ENCODE assay signal across 10 mouse cellular contexts in the genomic region with DNA sequence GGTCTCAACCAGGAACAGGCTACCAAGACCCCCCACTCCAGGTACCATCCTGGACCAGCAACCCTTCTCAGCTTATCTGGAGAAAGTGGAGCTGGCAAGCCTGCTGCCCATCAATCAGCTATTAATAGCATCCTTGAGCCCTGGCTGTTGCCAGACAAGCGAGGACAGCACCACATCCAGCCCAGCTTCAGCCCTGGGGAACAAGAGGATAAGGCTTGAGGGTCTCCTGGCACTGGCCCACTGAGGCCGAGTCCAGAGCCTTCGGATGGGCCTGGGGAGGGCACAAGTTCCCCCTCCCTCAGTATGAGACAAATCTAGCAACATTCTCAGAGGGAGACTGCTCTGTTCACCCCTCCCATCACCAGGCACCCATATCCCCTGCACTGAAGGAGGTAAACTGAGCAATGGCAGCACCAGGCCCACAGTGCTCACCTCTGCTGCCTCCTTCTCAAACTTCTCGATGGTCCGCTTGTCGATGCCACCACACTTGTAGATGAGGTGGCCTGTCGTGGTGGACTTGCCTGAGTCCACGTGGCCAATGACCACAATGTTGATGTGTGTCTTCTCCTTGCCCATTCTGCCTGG. TPM values are rescaled to one million over a fixed set of nuclear protein-coding genes. Genes with fewer than 3 reads are reported as not detected.
DNase-seq lines count a peak whose midpoint lies in the region; ATAC-seq and TF ChIP-seq lines count a peak whose summit lies in the region.
"Had no signal": no experiment of that assay in that cellular context is flagged by ENCODE, and none has a peak within 500 bp of the region (broad histone marks: within the 10 kb centered on the region; RNA-seq: fewer than 3 reads in every experiment).

No protein-coding gene starts in this region.

- no peaks in the 10 kb centered on the region for H3K36me3 ChIP-seq in forebrain, embryonic 15.5 days
- no peaks in the 10 kb centered on the region for H3K36me3 ChIP-seq in forebrain, embryonic 10.5 days (replicated peaks)
- H3K36me3 ChIP-seq in limb, embryonic 12.5 days = no peaks in the 10 kb centered on the region
- no peaks in the 10 kb centered on the region for H3K36me3 ChIP-seq in limb, embryonic 10.5 days
- peaks cover 38% of the 10 kb centered on the region for H3K36me3 ChIP-seq in heart, embryonic 13.5 days
- no peaks in the 10 kb centered on the region for H3K36me3 ChIP-seq in thymus, adult 2 months (ENCODE audit: control insufficient read depth, insufficient read depth, low read length)

- peak overlapping the region; percentile 70 for H3K4me2 ChIP-seq in forebrain, embryonic 15.5 days (replicated peaks)
- no peak overlapping the region for H3K4me2 ChIP-seq in limb, embryonic 12.5 days
- H3K4me2 ChIP-seq in heart, embryonic 13.5 days = peak overlapping the region; percentile 73

- TF ChIP-seq CTCF in olfactory bulb, adult 2 months (IDR thresholded peaks at IDR 0.05; ENCODE audit: insufficient read depth, low read depth, low read length) = no peak
- TF ChIP-seq CTCF in thymus, adult 2 months (IDR thresholded peaks at IDR 0.05; ENCODE audit: borderline replicate concordance, control insufficient read depth, extremely low read depth, insufficient read depth, low read length, poor library complexity) = no peak

- no peak overlapping the region for H3K9ac ChIP-seq in forebrain, embryonic 15.5 days (replicated peaks)
- 0 out of 2 replicates have a peak overlapping the region, but pooled peaks have one; percentile 34 for H3K9ac ChIP-seq in limb, embryonic 12.5 days (replicated peaks)
- H3K9ac ChIP-seq in heart, embryonic 13.5 days = peak overlapping the region; percentile 91

- no peaks in the 10 kb centered on the region for H3K27me3 ChIP-seq in forebrain, embryonic 15.5 days
- peaks cover 79% of the 10 kb centered on the region for H3K27me3 ChIP-seq in forebrain, embryonic 10.5 days (ENCODE audit: poor library complexity, severe bottlenecking)
- peaks cover 97% of the 10 kb centered on the region for H3K27me3 ChIP-seq in limb, embryonic 12.5 days
- H3K27me3 ChIP-seq in limb, embryonic 10.5 days (ENCODE audit: low read depth, poor library complexity, severe bottlenecking) = peaks cover 91% of the 10 kb centered on the region
- H3K27me3 ChIP-seq in heart, embryonic 13.5 days (replicated peaks) = peaks cover 75% of the 10 kb centered on the region
- H3K27me3 ChIP-seq in thymus, adult 2 months (ENCODE audit: control insufficient read depth, insufficient read depth, low read length) = peaks cover 14% of the 10 kb centered on the region; the same call in 1 of the 2 replicates

- no peak for TF ChIP-seq POLR2A in olfactory bulb, adult 2 months (IDR thresholded peaks at IDR 0.05; ENCODE audit: insufficient read depth, low read depth, low read length)
- no peak for TF ChIP-seq POLR2A in thymus, adult 2 months (IDR thresholded peaks at IDR 0.05; ENCODE audit: control insufficient read depth, extremely low read depth, insufficient read depth, low read length, poor library complexity)

- WGBS in forebrain, embryonic 15.5 days = 85% methylated on average over 8 of the region's 8 CpGs
- 86% methylated on average over 8 of the region's 8 CpGs for WGBS in forebrain, embryonic 10.5 days
- WGBS in limb, embryonic 12.5 days = 80% methylated on average over 8 of the region's 8 CpGs
- 82% methylated on average over 8 of the region's 8 CpGs for WGBS in limb, embryonic 10.5 days
- WGBS in heart, embryonic 13.5 days = 55% methylated on average over 8 of the region's 8 CpGs
- WGBS in olfactory bulb, adult 2 months = 63% methylated on average over 8 of the region's 8 CpGs
- WGBS in thymus, adult 2 months = 80% methylated on average over 8 of the region's 8 CpGs

- no peak for DNase-seq in forebrain, embryonic 10.5 days (ENCODE audit: extremely low spot score, low spot score)
- DNase-seq in limb, embryonic 10.5 days (ENCODE audit: low spot score) = no peak
- DNase-seq in thymus, adult 2 months = no peak
- DNase-seq in ovary, postnatal 10 days (ENCODE audit: low spot score) = no peak
- DNase-seq: lung, adult 2 months; thymus, postnatal 4 days had no signal

- no peak overlapping the region for H3K27ac ChIP-seq in forebrain, embryonic 15.5 days (replicated peaks)
- H3K27ac ChIP-seq in forebrain, embryonic 10.5 days = no peak overlapping the region
- H3K27ac ChIP-seq in limb, embryonic 12.5 days = no peak overlapping the region
- no peak overlapping the region for H3K27ac ChIP-seq in limb, embryonic 10.5 days
- peak overlapping the region; percentile 93 for H3K27ac ChIP-seq in heart, embryonic 13.5 days (replicated peaks)
- H3K27ac ChIP-seq in olfactory bulb, adult 2 months (ENCODE audit: insufficient read depth, low read depth, low read length) = no peak overlapping the region
- no peak overlapping the region for H3K27ac ChIP-seq in thymus, adult 2 months (ENCODE audit: control insufficient read depth, insufficient read depth, low read length)

- no peak overlapping the region for H3K4me3 ChIP-seq in forebrain, embryonic 15.5 days
- H3K4me3 ChIP-seq in forebrain, embryonic 10.5 days = no peak overlapping the region
- no peak overlapping the region for H3K4me3 ChIP-seq in limb, embryonic 12.5 days (replicated peaks)
- no peak overlapping the region for H3K4me3 ChIP-seq in limb, embryonic 10.5 days
- peak overlapping the region; percentile 66 for H3K4me3 ChIP-seq in heart, embryonic 13.5 days
- H3K4me3 ChIP-seq in olfactory bulb, adult 2 months (ENCODE audit: insufficient read depth, low read depth, low read length) = peak overlapping the region; percentile 75
- no peak overlapping the region for H3K4me3 ChIP-seq in thymus, adult 2 months (ENCODE audit: control insufficient read depth, insufficient read depth, low read length)

- no peak for ATAC-seq in forebrain, embryonic 15.5 days (replicated peaks)
- ATAC-seq in limb, embryonic 12.5 days (ENCODE audit: insufficient number of reproducible peaks, insufficient read depth, low FRiP score, low TSS enrichment, low read depth) = no peak
- no peak for ATAC-seq in heart, embryonic 13.5 days (ENCODE audit: extremely low read depth, insufficient number of reproducible peaks, low FRiP score, low TSS enrichment)

- no peaks in the 10 kb centered on the region for H3K9me3 ChIP-seq in forebrain, embryonic 15.5 days
- no peaks in the 10 kb centered on the region for H3K9me3 ChIP-seq in forebrain, embryonic 10.5 days
- no peaks in the 10 kb centered on the region for H3K9me3 ChIP-seq in limb, embryonic 12.5 days
- H3K9me3 ChIP-seq in limb, embryonic 10.5 days (replicated peaks) = no peaks in the 10 kb centered on the region
- no peaks in the 10 kb centered on the region for H3K9me3 ChIP-seq in heart, embryonic 13.5 days

- H3K4me1 ChIP-seq in forebrain, embryonic 15.5 days = peaks cover 52% of the 10 kb centered on the region
- H3K4me1 ChIP-seq in forebrain, embryonic 10.5 days = peaks cover 24% of the 10 kb centered on the region
- peaks cover 9% of the 10 kb centered on the region; the same call in 1 of the 2 replicates for H3K4me1 ChIP-seq in limb, embryonic 12.5 days (replicated peaks)
- H3K4me1 ChIP-seq in limb, embryonic 10.5 days = peaks cover 16% of the 10 kb centered on the region
- peaks cover 54% of the 10 kb centered on the region for H3K4me1 ChIP-seq in heart, embryonic 13.5 days
- peaks cover 61% of the 10 kb centered on the region for H3K4me1 ChIP-seq in olfactory bulb, adult 2 months (ENCODE audit: control insufficient read depth, insufficient read depth, low read length)
- H3K4me1 ChIP-seq in thymus, adult 2 months (replicated peaks; ENCODE audit: control insufficient read depth, insufficient read depth, low read length) = no peaks in the 10 kb centered on the region

RNA-seq across cellular contexts. Expression of gene Eef1a2, which starts 1.9 kb away (rescaled TPM):
- 5.8 and 6.3 TPM in 2 replicates for polyA plus RNA-seq in forebrain, embryonic 15.5 days (2015; fragmentation: Nextera tagmentation; extraction: Ambion mirVana)
- 0.07 and 0.15 TPM in 2 replicates for polyA plus RNA-seq in forebrain, embryonic 10.5 days (2016; fragmentation: Nextera tagmentation; extraction: Ambion mirVana)
- 0.10 TPM in 1 of 2 replicates, not detected in the other for polyA plus RNA-seq in limb, embryonic 12.5 days (2016; fragmentation: Nextera tagmentation; extraction: Ambion mirVana)
- not detected in 2 replicates for polyA plus RNA-seq in limb, embryonic 10.5 days (2016; fragmentation: Nextera tagmentation; extraction: Ambion mirVana)
- 7.8 and 9.7 TPM in 2 replicates for polyA plus RNA-seq in heart, embryonic 13.5 days (2015; fragmentation: Nextera tagmentation; extraction: Ambion mirVana)
- 147 TPM in 1 of 2 replicates, not detected in the other for polyA plus RNA-seq in olfactory bulb, adult 2 months (2012; ENCODE audit: insufficient read depth, insufficient read length, low replicate concordance, missing spikeins)
- 2.7 and 42.5 TPM in 2 replicates for polyA plus RNA-seq in thymus, adult 2 months (2012; rRNA removed)

RNA-seq across cellular contexts. Expression of gene Kcnq2, which starts 19.8 kb away (rescaled TPM):
- 45.2 and 46.7 TPM in 2 replicates for polyA plus RNA-seq in forebrain, embryonic 15.5 days (2015; fragmentation: Nextera tagmentation; extraction: Ambion mirVana)
- 2.9 and 3.8 TPM in 2 replicates for polyA plus RNA-seq in forebrain, embryonic 10.5 days (2016; fragmentation: Nextera tagmentation; extraction: Ambion mirVana)
- polyA plus RNA-seq in limb, embryonic 12.5 days (2016; fragmentation: Nextera tagmentation; extraction: Ambion mirVana) = 0.26 and 0.46 TPM in 2 replicates
- 0.10 and 0.20 TPM in 2 replicates for polyA plus RNA-seq in limb, embryonic 10.5 days (2016; fragmentation: Nextera tagmentation; extraction: Ambion mirVana)
- polyA plus RNA-seq in heart, embryonic 13.5 days (2015; fragmentation: Nextera tagmentation; extraction: Ambion mirVana) = 0.19 TPM in 2 replicates
- 209 TPM in 1 of 2 replicates, not detected in the other for polyA plus RNA-seq in olfactory bulb, adult 2 months (2012; ENCODE audit: insufficient read depth, insufficient read length, low replicate concordance, missing spikeins)
- polyA plus RNA-seq in thymus, adult 2 months (2012; rRNA removed) = 0.24 and 0.32 TPM in 2 replicates

RNA-seq across cellular contexts. Expression of gene Ppdpf, which starts 32.1 kb away (rescaled TPM):
- 512 and 520 TPM in 2 replicates for polyA plus RNA-seq in forebrain, embryonic 15.5 days (2015; fragmentation: Nextera tagmentation; extraction: Ambion mirVana)
- 387 and 397 TPM in 2 replicates for polyA plus RNA-seq in forebrain, embryonic 10.5 days (2016; fragmentation: Nextera tagmentation; extraction: Ambion mirVana)
- polyA plus RNA-seq in limb, embryonic 12.5 days (2016; fragmentation: Nextera tagmentation; extraction: Ambion mirVana) = 424 and 433 TPM in 2 replicates
- 394 and 428 TPM in 2 replicates for polyA plus RNA-seq in limb, embryonic 10.5 days (2016; fragmentation: Nextera tagmentation; extraction: Ambion mirVana)
- polyA plus RNA-seq in heart, embryonic 13.5 days (2015; fragmentation: Nextera tagmentation; extraction: Ambion mirVana) = 180 and 188 TPM in 2 replicates
- not detected in 2 replicates for polyA plus RNA-seq in olfactory bulb, adult 2 months (2012; ENCODE audit: insufficient read depth, insufficient read length, low replicate concordance, missing spikeins)
- 191 and 219 TPM in 2 replicates for polyA plus RNA-seq in thymus, adult 2 months (2012; rRNA removed)

RNA-seq across cellular contexts. Expression of gene Ptk6, which starts 47.7 kb away (rescaled TPM):
- polyA plus RNA-seq in forebrain, embryonic 15.5 days (2015; fragmentation: Nextera tagmentation; extraction: Ambion mirVana) = not detected in 2 replicates
- not detected in 2 replicates for polyA plus RNA-seq in forebrain, embryonic 10.5 days (2016; fragmentation: Nextera tagmentation; extraction: Ambion mirVana)
- not detected in 2 replicates for polyA plus RNA-seq in limb, embryonic 12.5 days (2016; fragmentation: Nextera tagmentation; extraction: Ambion mirVana)
- not detected in 2 replicates for polyA plus RNA-seq in limb, embryonic 10.5 days (2016; fragmentation: Nextera tagmentation; extraction: Ambion mirVana)
- polyA plus RNA-seq in heart, embryonic 13.5 days (2015; fragmentation: Nextera tagmentation; extraction: Ambion mirVana) = 0.05 TPM in 1 of 2 replicates, not detected in the other
- polyA plus RNA-seq in olfactory bulb, adult 2 months (2012; ENCODE audit: insufficient read depth, insufficient read length, low replicate concordance, missing spikeins) = not detected in 2 replicates
- 0.22 and 0.32 TPM in 2 replicates for polyA plus RNA-seq in thymus, adult 2 months (2012; rRNA removed)

RNA-seq across cellular contexts. Expression of gene Srms, which starts 58.1 kb away (rescaled TPM):
- 0.06 TPM in 1 of 2 replicates, not detected in the other for polyA plus RNA-seq in forebrain, embryonic 15.5 days (2015; fragmentation: Nextera tagmentation; extraction: Ambion mirVana)
- polyA plus RNA-seq in forebrain, embryonic 10.5 days (2016; fragmentation: Nextera tagmentation; extraction: Ambion mirVana) = 0.12 and 0.15 TPM in 2 replicates
- polyA plus RNA-seq in limb, embryonic 12.5 days (2016; fragmentation: Nextera tagmentation; extraction: Ambion mirVana) = 0.25 and 0.45 TPM in 2 replicates
- polyA plus RNA-seq in limb, embryonic 10.5 days (2016; fragmentation: Nextera tagmentation; extraction: Ambion mirVana) = 1.6 and 2.0 TPM in 2 replicates
- polyA plus RNA-seq in heart, embryonic 13.5 days (2015; fragmentation: Nextera tagmentation; extraction: Ambion mirVana) = 0.11 TPM in 1 of 2 replicates, not detected in the other
- not detected in 2 replicates for polyA plus RNA-seq in olfactory bulb, adult 2 months (2012; ENCODE audit: insufficient read depth, insufficient read length, low replicate concordance, missing spikeins)
- polyA plus RNA-seq in thymus, adult 2 months (2012; rRNA removed) = 0.71 and 0.86 TPM in 2 replicates

Comparison
In these comparisons a context has a peak if more than half of its experiments do, and no peak if none do; other contexts are left out.
1. H3K4me3 ChIP-seq: peak in heart, embryonic 13.5 days (single experiment) and olfactory bulb, adult 2 months (single experiment); none in forebrain, embryonic 15.5 days (single experiment), forebrain, embryonic 10.5 days (single experiment), limb, embryonic 12.5 days (single experiment), limb, embryonic 10.5 days (single experiment) and thymus, adult 2 months (single experiment).